Mouse (Mus musculus): ENCODE measurements around the gene Ddx52.

DNA sequence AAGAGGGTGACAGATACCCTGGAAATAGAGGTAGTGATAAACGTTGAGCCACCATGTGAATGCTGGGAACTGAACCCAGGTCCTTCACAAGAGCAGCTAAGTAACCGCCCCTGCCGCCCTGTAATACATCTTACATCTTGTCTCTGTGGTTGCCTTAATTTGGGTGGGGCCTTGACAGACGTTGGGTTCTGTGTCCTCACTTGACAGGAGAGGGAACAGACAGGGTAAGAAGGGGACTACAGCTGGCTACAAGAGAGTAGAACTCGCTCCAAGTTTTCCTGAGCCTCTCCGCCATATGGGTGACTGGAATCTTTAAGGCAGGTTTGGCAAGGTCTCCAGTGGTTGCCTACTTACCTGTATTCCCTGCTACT is 26.3 kb downstream of the Ddx52 start:
- TF ChIP-seq CTCF (IDR thresholded peaks at IDR 0.05; ENCODE audit: control insufficient read depth, insufficient read depth, insufficient replicate concordance, low read depth, low read length) (no peak), POLR2A (IDR thresholded peaks at IDR 0.05; ENCODE audit: control insufficient read depth, low read depth, low read length) (no peak)
